Mouse (Mus musculus) T-cell, adult 66 days (primary cell): ENCODE data around the gene Zfp553. TPM values are rescaled to one million over a fixed set of nuclear protein-coding genes. Genes with fewer than 3 reads are reported as not detected.

Experiments
- total RNA-seq, 2 experiments: library from RNA; stranded (reverse); gene quantifications; 3 replicates in 1 of 2; 4 replicates in 1 of 2; pipeline ENCODE4 v1.2.4; 2023

Gene Zfp553
- total RNA-seq = 10 to 100 TPM; 15.5 to 18.3 TPM

GRCm38 (mm10) chr7:127232622-127233367 lies at the start of gene Zfp553, which contains the start of gene Sept1:
TSS of gene Zfp553 (plus strand) at chr7:127233061.
TSS of gene Sept1 (minus strand) at chr7:127233130.

GRCm38 (mm10) chr7:127195544-127196295 lies 37.1 kb upstream of the Zfp553 start, which contains the start of gene Cd2bp2:
TSS of gene Cd2bp2 (minus strand) at chr7:127196050.

GRCm38 (mm10) chr7:127208295-127208552 lies 24.6 kb upstream of the Zfp553 start, which contains the start of gene Tbc1d10b:
TSS of gene Tbc1d10b (minus strand) at chr7:127208468.

GRCm38 (mm10) chr7:127208553-127209438 lies 24.1 kb upstream of the Zfp553 start, which contains the start of gene Mylpf:
TSS of gene Mylpf (plus strand) at chr7:127208890.

GRCm38 (mm10) chr7:127243870-127244657 lies 11.2 kb downstream of the Zfp553 start, which contains the start of gene Zfp771:
TSS of gene Zfp771 (plus strand) at chr7:127244274.

GRCm38 (mm10) chr7:127260309-127261111 lies 27.6 kb downstream of the Zfp553 start, which contains the start of gene Dctpp1:
TSS of gene Dctpp1 (minus strand) at chr7:127260709.

GRCm38 (mm10) chr7:127273925-127274789 lies 41.3 kb downstream of the Zfp553 start, which contains the start of gene Sephs2:
TSS of gene Sephs2 (minus strand) at chr7:127274055.

Other genes with a start within 250 kb of the Zfp553 start
- 10 to 100 TPM; 30.2 to 36.9 TPM for gene Mvp, start 218.4 kb upstream of the Zfp553 start, total RNA-seq
- gene Pagr1b, start 216.6 kb upstream of the Zfp553 start, total RNA-seq = 1 to 10 TPM; 3.6 to 4.6 TPM
- 10 to 100 TPM; 24.7 to 40.0 TPM for gene Pagr1a, start 215.7 kb upstream of the Zfp553 start, total RNA-seq
- 10 to 100 TPM; 20.9 to 36.5 TPM for gene Gm42742, start 212.0 kb upstream of the Zfp553 start, total RNA-seq
- 1 to 10 TPM; 5.0 to 7.0 TPM for gene Prrt2, start 211.8 kb upstream of the Zfp553 start, total RNA-seq
- gene Maz, start 206.0 kb upstream of the Zfp553 start, total RNA-seq = 100 to 1,000 TPM; 237 to 238 TPM
- gene Kif22, start 190.6 kb upstream of the Zfp553 start, total RNA-seq = 1 to 10 TPM; 3.6 to 4.8 TPM
- gene Zg16, start 145.7 kb upstream of the Zfp553 start, total RNA-seq = under 1 TPM in 1 of 2 experiments, not detected in 1; 0.82 TPM
- 10 to 100 TPM; 75.6 to 83.3 TPM for gene AI467606, start 141.7 kb upstream of the Zfp553 start, total RNA-seq
- gene Qprt, start 110.8 kb upstream of the Zfp553 start, total RNA-seq = 10 to 100 TPM; 39.1 to 46.5 TPM
- gene Spn, start 95.2 kb upstream of the Zfp553 start, total RNA-seq = 100 to 1,000 TPM; 266 to 304 TPM
- gene Cd2bp2, start 37.0 kb upstream of the Zfp553 start, total RNA-seq = 10 to 100 TPM; 70.4 to 77.9 TPM
- 10 to 100 TPM; 58.5 to 73.0 TPM for gene Tbc1d10b, start 24.6 kb upstream of the Zfp553 start, total RNA-seq
- gene Mylpf, start 24.2 kb upstream of the Zfp553 start, total RNA-seq = 10 to 100 TPM; 16.3 to 22.4 TPM
- gene Sept1, start 69 bp downstream of the Zfp553 start, total RNA-seq = 100 to 1,000 TPM; 694 to 706 TPM
- gene Zfp771, start 11.2 kb downstream of the Zfp553 start, total RNA-seq = 10 to 100 TPM in 1 of 2 experiments, 1 to 10 TPM in 1; 8.1 to 10.4 TPM
- gene Dctpp1, start 27.6 kb downstream of the Zfp553 start, total RNA-seq = 10 to 100 TPM; 13.0 to 21.1 TPM
- 10 to 100 TPM; 31.2 to 35.2 TPM for gene Sephs2, start 41.0 kb downstream of the Zfp553 start, total RNA-seq
- gene Itgal, start 63.2 kb downstream of the Zfp553 start, total RNA-seq = 100 to 1,000 TPM; 259 to 272 TPM
- gene Zfp768, start 112.5 kb downstream of the Zfp553 start, total RNA-seq = under 1 TPM; 0.47 to 0.50 TPM
- gene Zfp747, start 143.0 kb downstream of the Zfp553 start, total RNA-seq = 10 to 100 TPM; 21.0 to 21.1 TPM
- gene 9130019O22Rik, start 154.1 kb downstream of the Zfp553 start, total RNA-seq = 1 to 10 TPM; 4.8 to 5.4 TPM
- 10 to 100 TPM; 14.2 to 14.7 TPM for gene E430018J23Rik, start 160.6 kb downstream of the Zfp553 start, total RNA-seq
- 10 to 100 TPM; 11.3 to 12.6 TPM for gene Zfp764, start 173.8 kb downstream of the Zfp553 start, total RNA-seq
- gene Zfp688, start 189.0 kb downstream of the Zfp553 start, total RNA-seq = 10 to 100 TPM; 14.8 to 15.7 TPM
- 1 to 10 TPM; 7.9 to 8.9 TPM for gene Zfp689, start 216.1 kb downstream of the Zfp553 start, total RNA-seq
- gene Prr14, start 226.6 kb downstream of the Zfp553 start, total RNA-seq = 100 to 1,000 TPM; 132 to 142 TPM
- gene Fbrs, start 246.1 kb downstream of the Zfp553 start, total RNA-seq = 100 to 1,000 TPM; 186 to 198 TPM